Mouse (Mus musculus) forebrain, postnatal 0 days (tissue): ENCODE measurements around the gene Capn10. TPM values are rescaled to one million over a fixed set of nuclear protein-coding genes. Genes with fewer than 3 reads are reported as not detected.

Experiments
- ATAC-seq: fragments of 200-750 bp; cut with Nextera tagmentation; 2 replicates; pipeline ENCODE4 v1.8.0; 2017; ENCODE audit warnings: mild to moderate bottlenecking, moderate library complexity
- DNase-seq: peaks from one replicate; pipeline ENCODE4 v3.0.0-alpha.2; 2015
- H3K27ac ChIP-seq: fragments of 300-500 bp; sonication (generic); 2 replicates; pipeline ENCODE4 v1.5.1; 2014; ENCODE audit warnings: low read depth, mild to moderate bottlenecking, antibody characterized with exemption, low read length, moderate library complexity, mixed read lengths
- H3K27me3 ChIP-seq: fragments of 300-500 bp; sonication (generic); 2 replicates; pipeline ENCODE4 v1.6.1; 2014; ENCODE audit warnings: mild to moderate bottlenecking, low read length, mixed read lengths; ENCODE audit not compliant: insufficient read depth
- H3K36me3 ChIP-seq: fragments of 300-500 bp; sonication (generic); 2 replicates; pipeline ENCODE4 v1.6.1; 2014; ENCODE audit warnings: mild to moderate bottlenecking, moderate library complexity; ENCODE audit not compliant: insufficient read depth
- H3K4me1 ChIP-seq: fragments of 300-500 bp; sonication (generic); 2 replicates; pipeline ENCODE4 v1.6.1; 2014; ENCODE audit warnings: antibody characterized with exemption; ENCODE audit not compliant: insufficient read depth
- H3K4me2 ChIP-seq: fragments of 300-500 bp; sonication (generic); 2 replicates; pipeline ENCODE4 v1.6.1; 2014; ENCODE audit warnings: low read depth, mild to moderate bottlenecking, moderate library complexity
- H3K4me3 ChIP-seq: fragments of 300-500 bp; sonication (generic); 2 replicates; pipeline ENCODE4 v1.5.1; 2014; ENCODE audit warnings: low read depth, low read length, mixed read lengths
- H3K9ac ChIP-seq: fragments of 300-500 bp; sonication (generic); 2 replicates; pipeline ENCODE4 v1.6.1; 2014; ENCODE audit warnings: mild to moderate bottlenecking
- H3K9me3 ChIP-seq: fragments of 300-500 bp; sonication (generic); 2 replicates; pipeline ENCODE4 v1.6.1; 2016; ENCODE audit warnings: low read length
- CTCF ChIP-seq: sonication (generic); IDR thresholded peaks from 2 replicates; pipeline ENCODE4 v1.5.1; 2016; ENCODE audit warnings: antibody characterized with exemption, control low read depth, low read depth
- WGBS: fragments of 180-500 bp; shearing (Covaris S2); extraction: QIAGEN DNeasy Blood & Tissue Kit; methylation state at CpG from one replicate; pipeline ENCODE4 v1.1.7; 2014; 5-methylcytosine and 5-hydroxymethylcytosine counted together
- polyA plus RNA-seq: library from polyadenylated mRNA; unstranded; fragments of >200 nt; fragmentation: Nextera tagmentation; extraction: Ambion mirVana; gene quantifications from 2 replicates; pipeline ENCODE4 v1.2.1, GENCODE M21; 2015
- total RNA-seq: library from RNA; depleted of rRNA; stranded (reverse); fragments of >200 nt; gene quantifications from 2 replicates; pipeline ENCODE4 v1.2.3, GENCODE M21; 2014

Gene Capn10
- total and polyA plus RNA-seq, 2 experiments from 2014 or later = 56.7 to 84.2 TPM

- peak overlapping the region; percentile 77 for H3K4me2 ChIP-seq
- H3K27me3 ChIP-seq = no peaks in the 10 kb centered on the region
- peak overlapping the region; percentile 70; the same call in 1 of the 2 replicates for H3K9ac ChIP-seq
- no peak for TF ChIP-seq CTCF
- peaks cover 33% of the 10 kb centered on the region for H3K36me3 ChIP-seq
- DNase-seq (no peak), ATAC-seq (no peak)
- no peak overlapping the region for H3K27ac ChIP-seq
- H3K9me3 ChIP-seq = no peaks in the 10 kb centered on the region
- H3K4me1 ChIP-seq = peaks cover 21% of the 10 kb centered on the region
- WGBS = 81% methylated on average over 3 of the region's 3 CpGs
- no peak overlapping the region for H3K4me3 ChIP-seq
These were observed 2.3 kb downstream of the Capn10 start for GRCm38 (mm10) chr1:92936467-92936866.

DNA sequence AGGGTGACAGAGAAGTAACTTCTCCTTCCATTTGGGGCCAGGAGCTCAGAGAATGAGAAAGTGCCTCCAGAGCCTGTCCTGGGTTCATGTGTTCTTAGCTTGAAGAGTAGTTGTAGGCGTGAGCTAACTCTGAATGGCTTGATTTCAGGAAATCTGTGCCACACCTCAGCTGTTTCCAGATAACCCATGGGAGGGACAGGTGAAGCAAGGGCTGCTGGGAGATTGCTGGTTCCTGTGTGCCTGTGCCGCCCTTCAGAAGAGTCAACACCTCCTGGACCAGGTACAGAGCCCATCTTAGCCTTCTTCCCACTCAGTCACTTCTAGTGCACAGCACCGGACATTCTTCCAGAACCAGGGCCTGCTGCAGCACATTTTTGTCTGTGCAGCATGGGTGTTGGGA is 3.6 kb downstream of the Capn10 start:
- Histone ChIP-seq H3K9ac (no peak overlapping the region), H3K27ac (no peak overlapping the region), H3K4me2 (no peak overlapping the region), H3K27me3 (no peaks in the 10 kb centered on the region), H3K4me3 (no peak overlapping the region), H3K36me3 (peaks cover 41% of the 10 kb centered on the region), H3K4me1 (peaks cover 21% of the 10 kb centered on the region), H3K9me3 (no peaks in the 10 kb centered on the region)
- ATAC-seq (no peak), DNase-seq (no peak)
- no peak for TF ChIP-seq CTCF
- WGBS = 95% methylated on average over 3 of the region's 3 CpGs

DNA sequence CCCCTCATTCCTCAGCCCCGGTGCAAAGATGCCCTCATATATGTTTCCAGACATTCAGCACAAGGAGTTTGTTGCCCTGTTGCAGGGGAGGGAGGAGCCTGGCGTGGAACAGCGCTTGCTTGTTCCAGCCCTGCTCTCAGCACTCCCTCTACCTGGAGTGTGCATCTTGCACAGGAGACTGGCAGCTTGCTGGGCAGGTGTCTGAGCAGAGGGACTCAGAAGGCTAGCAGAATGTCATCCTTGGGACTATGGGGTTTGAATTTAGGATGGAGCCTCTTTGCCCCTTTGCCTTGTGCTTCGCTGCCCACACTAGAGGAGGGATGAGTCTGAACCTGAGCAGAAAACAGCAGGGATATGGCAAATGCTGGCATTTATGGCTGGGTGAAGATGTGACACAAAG is 5.6 kb downstream of the Capn10 start:
- Histone ChIP-seq H3K4me3 (no peak overlapping the region), H3K4me2 (no peak overlapping the region), H3K36me3 (peaks cover 60% of the 10 kb centered on the region), H3K4me1 (peaks cover 15% of the 10 kb centered on the region), H3K9ac (no peak overlapping the region), H3K27me3 (no peaks in the 10 kb centered on the region), H3K9me3 (no peaks in the 10 kb centered on the region), H3K27ac (no peak overlapping the region)
- WGBS = 98% methylated on average over 4 of the region's 4 CpGs
- no peak for TF ChIP-seq CTCF
- ATAC-seq (no peak), DNase-seq (no peak)

- Histone ChIP-seq H3K4me1 (no peaks in the 10 kb centered on the region), H3K4me2 (no peak overlapping the region), H3K27ac (no peak overlapping the region), H3K9me3 (no peaks in the 10 kb centered on the region), H3K36me3 (peaks cover 89% of the 10 kb centered on the region), H3K9ac (no peak overlapping the region), H3K4me3 (no peak overlapping the region), H3K27me3 (no peaks in the 10 kb centered on the region)
- TF ChIP-seq CTCF = no peak
- 92% methylated on average over 19 of the region's 19 CpGs for WGBS
- DNase-seq (no peak), ATAC-seq (no peak)
These were observed 9.2 kb downstream of the Capn10 start for GRCm38 (mm10) chr1:92943219-92943989.

DNA sequence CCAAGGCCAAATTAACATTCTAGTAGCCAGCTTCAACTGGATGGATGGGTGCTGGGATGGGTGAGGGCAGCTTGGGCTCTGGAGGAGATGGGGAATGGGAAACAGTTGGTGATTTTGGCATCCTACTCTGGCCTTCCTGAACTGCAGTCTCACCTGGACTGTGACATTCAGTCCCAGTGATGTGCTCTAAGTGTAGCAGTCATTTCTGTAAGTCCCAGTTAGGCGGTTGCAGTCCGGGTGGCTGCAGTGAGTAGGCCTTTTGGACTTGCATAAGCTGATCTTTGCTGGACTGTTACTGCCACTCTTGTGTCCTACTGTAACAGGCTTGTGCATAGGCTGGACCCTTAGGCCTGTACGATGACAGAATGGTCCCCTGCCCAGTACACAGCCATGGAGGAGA is 13.8 kb downstream of the Capn10 start:
- ATAC-seq (no peak), DNase-seq (no peak)
- no peaks in the 10 kb centered on the region for H3K9me3 ChIP-seq
- no peaks in the 10 kb centered on the region for H3K27me3 ChIP-seq
- 97% methylated on average over 3 of the region's 3 CpGs for WGBS
- H3K36me3 ChIP-seq = peaks cover 70% of the 10 kb centered on the region
- H3K27ac ChIP-seq = no peak overlapping the region
- H3K4me2 ChIP-seq = no peak overlapping the region
- H3K4me1 ChIP-seq = no peaks in the 10 kb centered on the region
- TF ChIP-seq CTCF = no peak
- H3K9ac ChIP-seq = no peak overlapping the region
- H3K4me3 ChIP-seq = no peak overlapping the region

DNA sequence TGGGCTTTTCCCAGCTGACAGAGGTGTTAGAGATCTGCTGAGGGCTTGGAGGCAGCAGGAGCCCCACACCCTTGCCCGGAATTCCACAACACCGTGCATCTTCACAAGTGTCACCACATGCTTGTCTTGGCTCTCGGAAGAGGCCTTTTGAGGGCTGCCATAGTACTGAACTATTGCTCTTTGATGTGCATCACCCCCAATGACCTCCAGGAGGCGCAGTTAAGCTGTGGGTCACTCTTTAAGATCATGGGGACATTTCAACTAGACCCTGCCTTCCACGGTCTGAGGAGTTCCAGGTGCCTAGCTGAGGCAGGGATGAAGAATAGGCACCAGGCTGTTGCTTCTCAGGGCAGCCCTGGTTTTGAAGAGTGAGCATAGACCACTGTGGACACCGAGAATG is 15.2 kb downstream of the Capn10 start:
- Histone ChIP-seq H3K4me2 (no peak overlapping the region), H3K9me3 (no peaks in the 10 kb centered on the region), H3K4me1 (no peaks in the 10 kb centered on the region), H3K27ac (no peak overlapping the region), H3K4me3 (no peak overlapping the region), H3K9ac (no peak overlapping the region), H3K27me3 (no peaks in the 10 kb centered on the region), H3K36me3 (peaks cover 55% of the 10 kb centered on the region)
- no peak for DNase-seq
- WGBS = 60% methylated on average over 6 of the region's 6 CpGs
- TF ChIP-seq CTCF = peak; percentile 51
- no peak for ATAC-seq

DNA sequence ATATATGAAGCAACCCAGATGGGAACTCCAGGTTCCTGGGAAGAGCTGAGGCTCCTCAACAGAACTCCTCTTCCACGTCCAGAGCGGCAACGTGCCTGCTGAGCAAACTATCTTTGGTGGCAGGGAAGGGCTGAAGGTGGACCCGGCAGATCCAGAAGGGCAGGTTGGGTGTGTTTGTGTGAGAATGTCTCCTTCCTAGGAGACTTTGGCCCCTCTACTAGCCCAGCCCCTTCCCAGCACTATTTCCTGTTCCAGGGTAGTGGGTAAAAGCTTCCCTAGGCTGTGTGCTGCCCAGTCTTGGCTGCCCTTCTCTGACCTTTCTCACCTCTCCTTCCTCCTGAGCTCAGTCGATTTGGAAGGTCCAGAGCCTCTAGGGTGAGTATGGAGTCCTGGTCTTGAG is 16.4 kb downstream of the Capn10 start, which contains the start of gene Gpr35:
Gene Gpr35, plus strand, starts transcription at position 259 of the 400 bp plus-strand sequence.
- Histone ChIP-seq H3K27me3 (no peaks in the 10 kb centered on the region), H3K9me3 (no peaks in the 10 kb centered on the region), H3K36me3 (peaks cover 43% of the 10 kb centered on the region), H3K4me1 (no peaks in the 10 kb centered on the region), H3K4me2 (no peak within 1 kb of the TSS), H3K27ac (no peak within 1 kb of the TSS), H3K4me3 (no peak within 1 kb of the TSS), H3K9ac (no peak within 1 kb of the TSS)
- DNase-seq = no peak
- no peak for ATAC-seq
- TF ChIP-seq CTCF = no peak
- 89% methylated on average over 5 of the region's 5 CpGs for WGBS
